Comparison of ENCODE assay signal across 27 mouse cellular contexts in the genomic region with DNA sequence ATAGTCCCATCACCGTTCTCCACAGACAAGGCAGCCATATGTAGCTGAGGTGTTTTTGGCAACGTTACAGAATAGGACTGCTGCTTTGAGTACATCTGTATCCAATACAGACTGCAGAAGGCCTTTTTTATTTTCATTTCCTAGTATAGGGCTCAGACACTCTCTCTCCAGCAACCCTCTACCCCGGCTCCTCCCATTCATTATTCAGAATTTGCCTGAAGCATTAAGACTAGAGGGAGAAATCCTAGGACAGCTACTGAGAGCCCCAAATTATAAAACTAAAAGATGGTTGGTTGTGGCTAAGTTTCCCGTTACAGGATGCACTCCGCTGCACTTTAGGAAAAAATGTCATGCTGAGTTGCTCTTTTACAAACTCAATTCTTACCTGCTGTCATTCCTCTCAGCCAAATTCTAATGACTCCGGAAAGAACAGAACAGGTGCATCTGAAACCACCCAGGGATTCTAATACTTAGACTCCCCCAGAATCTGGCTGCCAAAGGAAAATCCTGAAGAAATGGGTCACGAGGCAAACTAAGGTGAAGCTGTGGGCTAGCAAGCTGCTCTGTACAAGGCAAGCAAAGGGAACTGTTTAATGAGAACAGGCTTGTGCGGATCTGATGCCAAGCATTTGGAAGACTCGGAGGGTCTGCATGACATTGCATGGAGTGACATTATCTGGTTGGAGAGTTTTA.
DNase-seq lines count a peak whose midpoint lies in the region; ATAC-seq and TF ChIP-seq lines count a peak whose summit lies in the region.
"Had no signal": no experiment of that assay in that cellular context is flagged by ENCODE, and none has a peak within 500 bp of the region (broad histone marks: within the 10 kb centered on the region; RNA-seq: fewer than 3 reads in every experiment).

No protein-coding gene starts in this region.

- no peaks in the 10 kb centered on the region for H3K9me3 ChIP-seq in midbrain, embryonic 15.5 days
- no peaks in the 10 kb centered on the region for H3K9me3 ChIP-seq in midbrain, embryonic 13.5 days
- H3K9me3 ChIP-seq in liver, postnatal 0 days (ENCODE audit: low read length), result no peaks in the 10 kb centered on the region
- H3K9me3 ChIP-seq: embryonic facial prominence, embryonic 10.5 days; forebrain, embryonic 10.5 days; heart, embryonic 13.5 days; hindbrain, embryonic 12.5 days; limb, embryonic 10.5 days; liver, embryonic 15.5 days; midbrain, embryonic 12.5 days; neural tube, embryonic 15.5 days had no signal

- H3K4me3 ChIP-seq in midbrain, embryonic 15.5 days, result no peak overlapping the region
- H3K4me3 ChIP-seq in midbrain, embryonic 13.5 days (replicated peaks), result no peak overlapping the region
- no peak overlapping the region for H3K4me3 ChIP-seq in liver, postnatal 0 days (ENCODE audit: low read depth, low read length)
- H3K4me3 ChIP-seq: embryonic facial prominence, embryonic 10.5 days; forebrain, embryonic 10.5 days; heart, adult 2 months; heart, embryonic 13.5 days; hindbrain, embryonic 12.5 days; limb, embryonic 10.5 days; liver, embryonic 15.5 days; midbrain, embryonic 12.5 days; neural tube, embryonic 15.5 days had no signal

- H3K4me2 ChIP-seq in midbrain, embryonic 15.5 days, result no peak overlapping the region
- H3K4me2 ChIP-seq in midbrain, embryonic 13.5 days (replicated peaks), result no peak overlapping the region
- H3K4me2 ChIP-seq in liver, postnatal 0 days (ENCODE audit: low read depth, low read length), result no peak overlapping the region
- H3K4me2 ChIP-seq: heart, embryonic 13.5 days; hindbrain, embryonic 12.5 days; liver, embryonic 15.5 days; midbrain, embryonic 12.5 days; neural tube, embryonic 15.5 days had no signal

- H3K27ac ChIP-seq in midbrain, embryonic 15.5 days, result no peak overlapping the region
- H3K27ac ChIP-seq in midbrain, embryonic 13.5 days, result no peak overlapping the region
- H3K27ac ChIP-seq in liver, postnatal 0 days (ENCODE audit: low read depth), result no peak overlapping the region
- H3K27ac ChIP-seq: embryonic facial prominence, embryonic 10.5 days; forebrain, embryonic 10.5 days; heart, adult 2 months; heart, embryonic 13.5 days; hindbrain, embryonic 12.5 days; kidney, postnatal 0 days; limb, embryonic 10.5 days; liver, embryonic 15.5 days; macrophage; midbrain, embryonic 12.5 days; neural tube, embryonic 15.5 days; stomach, postnatal 0 days had no signal

- H3K4me1 ChIP-seq in midbrain, embryonic 15.5 days, result no peaks in the 10 kb centered on the region
- H3K4me1 ChIP-seq in midbrain, embryonic 13.5 days (replicated peaks), result no peaks in the 10 kb centered on the region
- H3K4me1 ChIP-seq in liver, postnatal 0 days (ENCODE audit: insufficient read depth), result no peaks in the 10 kb centered on the region
- H3K4me1 ChIP-seq: embryonic facial prominence, embryonic 10.5 days; forebrain, embryonic 10.5 days; heart, embryonic 13.5 days; hindbrain, embryonic 12.5 days; limb, embryonic 10.5 days; liver, embryonic 15.5 days; midbrain, embryonic 12.5 days; neural tube, embryonic 15.5 days had no signal

- TF ChIP-seq CTCF in liver, postnatal 0 days (IDR thresholded peaks at IDR 0.05; ENCODE audit: low read depth), result no peak

- DNase-seq in cerebellum, postnatal 4 days (ENCODE audit: low spot score in 2 of 2), result no peak
- DNase-seq in cerebellum, adult 8-10 months, result peak; percentile 8
- peak; percentile 18 to 37 for DNase-seq in cerebellum, postnatal 36 days
- no peak for DNase-seq in testis, postnatal 14 days (ENCODE audit: low spot score)
- no peak for DNase-seq in liver, postnatal 0 days
- DNase-seq: adrenal gland, postnatal 14 days; gastrocnemius, postnatal 25 days; heart, adult 2 months; heart, postnatal 14 days; kidney, adult 2 months; layer of hippocampus, adult 9-11 months; liver; right cerebral cortex, postnatal 14 days had no signal

- H3K9ac ChIP-seq in midbrain, embryonic 15.5 days, result no peak overlapping the region
- no peak overlapping the region for H3K9ac ChIP-seq in midbrain, embryonic 13.5 days (replicated peaks)
- no peak overlapping the region for H3K9ac ChIP-seq in liver, postnatal 0 days (replicated peaks)
- H3K9ac ChIP-seq: heart, embryonic 13.5 days; hindbrain, embryonic 12.5 days; liver, embryonic 15.5 days; midbrain, embryonic 12.5 days; neural tube, embryonic 15.5 days had no signal

- H3K36me3 ChIP-seq in midbrain, embryonic 15.5 days (replicated peaks), result no peaks in the 10 kb centered on the region
- H3K36me3 ChIP-seq in midbrain, embryonic 13.5 days, result no peaks in the 10 kb centered on the region
- no peaks in the 10 kb centered on the region for H3K36me3 ChIP-seq in liver, postnatal 0 days (replicated peaks; ENCODE audit: insufficient read depth, low read length)
- H3K36me3 ChIP-seq: embryonic facial prominence, embryonic 10.5 days; forebrain, embryonic 10.5 days; heart, embryonic 13.5 days; hindbrain, embryonic 12.5 days; limb, embryonic 10.5 days; liver, embryonic 15.5 days; midbrain, embryonic 12.5 days; neural tube, embryonic 15.5 days had no signal

- no peak for TF ChIP-seq EP300 in liver, postnatal 0 days (IDR thresholded peaks at IDR 0.05; ENCODE audit: low read depth)

- peak; percentile 73 for ATAC-seq in cerebellum, adult (ENCODE audit: insufficient number of reproducible peaks, low FRiP score, low TSS enrichment)
- 0 out of 2 replicates have a peak, but pooled peaks have one; percentile 24 for ATAC-seq in midbrain, embryonic 15.5 days (replicated peaks)
- no peak for ATAC-seq in midbrain, embryonic 13.5 days
- ATAC-seq in liver, postnatal 0 days, result no peak

- no peaks in the 10 kb centered on the region for H3K27me3 ChIP-seq in midbrain, embryonic 15.5 days (replicated peaks)
- no peaks in the 10 kb centered on the region for H3K27me3 ChIP-seq in midbrain, embryonic 13.5 days
- H3K27me3 ChIP-seq in liver, postnatal 0 days (ENCODE audit: insufficient read depth, low read length), result no peaks in the 10 kb centered on the region
- H3K27me3 ChIP-seq: heart, embryonic 13.5 days; hindbrain, embryonic 12.5 days; liver, embryonic 15.5 days; midbrain, embryonic 12.5 days; neural tube, embryonic 15.5 days had no signal

- 68% methylated on average over 9 of the region's 9 CpGs for WGBS in midbrain, embryonic 15.5 days
- 75% methylated on average over 9 of the region's 9 CpGs for WGBS in midbrain, embryonic 13.5 days
- WGBS in liver, postnatal 0 days (ENCODE audit: insufficient replicate concordance), result 78% methylated on average over 9 of the region's 9 CpGs

Comparison
In these comparisons a context has a peak if more than half of its experiments do, and no peak if none do; other contexts are left out.
1. ATAC-seq: peak in cerebellum, adult (single experiment) and midbrain, embryonic 15.5 days (single experiment); none in midbrain, embryonic 13.5 days (single experiment) and liver, postnatal 0 days (single experiment).
2. DNase-seq: peak in cerebellum, adult 8-10 months (single experiment) and cerebellum, postnatal 36 days (2 of 2); none in cerebellum, postnatal 4 days (0 of 2), testis, postnatal 14 days (single experiment) and liver, postnatal 0 days (single experiment).